Mouse (Mus musculus) lung, adult 2 months (tissue): ENCODE measurements around the gene Gm42674.

Source experiments
- CTCF ChIP-seq: fragments of 200-500 bp; IDR thresholded peaks from 2 replicates; pipeline ENCODE4 v1.5.1; 2011; ENCODE audit warnings: mild to moderate bottlenecking, low read length, control low read depth; ENCODE audit not compliant: insufficient read depth
- POLR2A ChIP-seq: fragments of 200-500 bp; IDR thresholded peaks from 2 replicates; pipeline ENCODE4 v1.6.1; 2011; ENCODE audit warnings: low read depth, mild to moderate bottlenecking, control low read depth, low read length, borderline replicate concordance; ENCODE audit errors: extremely low read depth

DNA sequence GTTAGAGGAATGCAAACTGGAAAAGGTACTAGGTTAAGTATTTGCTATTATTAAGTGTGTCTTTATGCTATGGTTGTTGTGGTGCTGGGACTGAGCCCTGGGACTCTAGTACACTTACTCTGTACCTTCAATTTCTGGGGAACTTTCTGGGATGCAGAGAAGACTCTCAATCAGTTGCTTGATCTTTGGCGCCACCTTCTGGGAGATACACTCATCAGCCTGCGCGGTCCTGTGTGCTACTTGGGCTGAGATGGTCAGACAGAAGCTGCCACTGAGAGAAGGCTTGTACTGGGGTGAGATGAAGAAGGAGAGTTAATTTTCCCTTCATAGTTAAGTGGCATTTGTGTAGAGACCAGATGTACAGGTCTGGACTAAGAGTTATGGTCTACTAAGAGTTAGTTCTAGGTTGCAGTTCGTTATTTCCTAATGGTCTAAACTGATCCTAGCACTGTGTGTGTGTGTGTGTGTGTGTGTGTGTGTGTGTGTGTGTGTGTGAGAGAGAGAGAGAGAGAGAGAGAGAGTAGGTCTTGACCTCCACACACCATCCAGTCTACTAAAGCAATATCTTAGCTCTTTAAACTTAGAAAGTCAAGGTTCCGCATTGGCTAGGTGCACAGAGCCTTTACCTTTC lies 51.3 kb downstream of the Gm42674 start:
- TF ChIP-seq CTCF (peak; percentile 82), POLR2A (no peak)
